Mouse (Mus musculus): Measurements from ENCODE around the gene Hykk. TPM values are rescaled to one million over a fixed set of nuclear protein-coding genes. Genes with fewer than 3 reads are reported as not detected.

The Hykk gene
- total RNA-seq, 2 experiments from 2014 or later: 1.9 to 2.2 TPM

- DNase-seq (ENCODE audit: low spot score in 2 of 2): no peak
Observed at GRCm38 (mm10) chr9:54980674-54981073, 63.6 kb downstream of the Hykk start, which contains the start of gene Chrna5. Gene Chrna5, plus strand, starts transcription at chr9:54980880.

GRCm38 (mm10) chr9:54981291-54982191 lies 64.5 kb downstream of the Hykk start:
- DNase-seq (ENCODE audit: low spot score in 2 of 2): peak; percentile 29 to 50

- no peak for DNase-seq (ENCODE audit: low spot score in 2 of 2)
Observed at GRCm38 (mm10) chr9:54982401-54982800, 65.3 kb downstream of the Hykk start.

GRCm38 (mm10) chr9:54990362-54990761 lies 73.3 kb downstream of the Hykk start:
- DNase-seq (ENCODE audit: low spot score in 2 of 2): no peak

- no peak for DNase-seq (ENCODE audit: low spot score in 2 of 2)
Observed at GRCm38 (mm10) chr9:54994381-54994780, 77.3 kb downstream of the Hykk start.

- no peak for DNase-seq (ENCODE audit: low spot score in 2 of 2)
Observed at GRCm38 (mm10) chr9:54995645-54996044, 78.6 kb downstream of the Hykk start.

Other genes with a start within 250 kb of the Hykk start
- 10 to 100 TPM; 17.1 TPM for gene Dnaja4, start 218.4 kb upstream of the Hykk start, total RNA-seq (2021)
- 10 to 100 TPM; 53.4 to 53.9 TPM for gene Wdr61, start 182.8 kb upstream of the Hykk start, total RNA-seq (2021)
- 1 to 10 TPM; 5.5 to 5.7 TPM for gene Crabp1, start 152.5 kb upstream of the Hykk start, total RNA-seq (2021)
- gene Ireb2, start 53.5 kb upstream of the Hykk start, total RNA-seq (2021): 10 to 100 TPM; 74.6 to 78.2 TPM
- gene Psma4, start 33.5 kb downstream of the Hykk start, total RNA-seq (2021): 100 to 1,000 TPM; 159 to 168 TPM
- under 1 TPM in 1 of 2 experiments, not detected in 1; 0.47 TPM for gene AY074887, start 33.7 kb downstream of the Hykk start, total RNA-seq (2021)
- 10 to 100 TPM; 16.1 to 18.4 TPM for gene Chrna5, start 63.6 kb downstream of the Hykk start, total RNA-seq (2021)
- 1 to 10 TPM; 1.2 to 1.7 TPM for gene Chrna3, start 109.3 kb downstream of the Hykk start, total RNA-seq (2021)
- gene Chrnb4, start 131.5 kb downstream of the Hykk start, total RNA-seq (2021): under 1 TPM in 1 of 2 experiments, not detected in 1; 0.11 TPM
- gene Ube2q2, start 231.6 kb downstream of the Hykk start, total RNA-seq (2021): 10 to 100 TPM; 42.1 to 52.3 TPM